ENCODE assay signal across 29 mouse cellular contexts in genomic region chr19:55241186-55241645, GRCm38 (mm10). TPM values are rescaled to one million over a fixed set of nuclear protein-coding genes. Genes with fewer than 3 reads are reported as not detected.
DNase-seq lines count a peak whose midpoint lies in the region; ATAC-seq and TF ChIP-seq lines count a peak whose summit lies in the region.
"Had no signal": no experiment of that assay in that cellular context is flagged by ENCODE, and none has a peak within 500 bp of the region (broad histone marks: within the 10 kb centered on the region; RNA-seq: fewer than 3 reads in every experiment).

Gene Gucy2g, minus strand, starts transcription at chr19:55241236.

- no peak for TF ChIP-seq POLR2A in liver, adult 2 months (IDR thresholded peaks at IDR 0.05; ENCODE audit: extremely low read depth, insufficient read depth, low read length)
- no peak for TF ChIP-seq POLR2A in CH12.LX (IDR thresholded peaks at IDR 0.05; ENCODE audit: low read depth, low read length)
- no peak for TF ChIP-seq POLR2A in myocyte (IDR thresholded peaks at IDR 0.05; ENCODE audit: insufficient read length, low read depth)

- dilution Hi-C loops in CH12.LX (cut with MboI; ENCODE audit: extremely low pct_ligation_motif_present, extremely low pct_unique_long_range_greater_than_20kb, low sequenced_read_pairs), result no loop called here

- no peak within 1 kb of the TSS for H3K9ac ChIP-seq in liver, adult 2 months (ENCODE audit: low read depth, low read length)
- no peak within 1 kb of the TSS for H3K9ac ChIP-seq in liver, embryonic 12.5 days
- no peak within 1 kb of the TSS for H3K9ac ChIP-seq in CH12.LX (ENCODE audit: insufficient read depth, low read depth)
- no peak within 1 kb of the TSS for H3K9ac ChIP-seq in hindbrain, embryonic 12.5 days
- H3K9ac ChIP-seq: embryonic facial prominence, embryonic 13.5 days; embryonic facial prominence, embryonic 15.5 days; forebrain, embryonic 12.5 days had no signal

- H3K4me3 ChIP-seq in heart, embryonic 10.5 days, result no peak within 1 kb of the TSS
- H3K4me3 ChIP-seq in liver, adult 2 months (ENCODE audit: insufficient read depth, low read depth, low read length), result no peak within 1 kb of the TSS
- no peak within 1 kb of the TSS for H3K4me3 ChIP-seq in liver, embryonic 12.5 days
- H3K4me3 ChIP-seq in CH12.LX (replicated peaks in 1 of 3; ENCODE audit: low read depth in 2 of 3, low read length in 2 of 3, poor library complexity in 1 of 3), result no peak within 1 kb of the TSS
- no peak within 1 kb of the TSS for H3K4me3 ChIP-seq in myocyte
- H3K4me3 ChIP-seq in hindbrain, embryonic 12.5 days, result no peak within 1 kb of the TSS
- H3K4me3 ChIP-seq: embryonic facial prominence, embryonic 13.5 days; embryonic facial prominence, embryonic 15.5 days; erythroblast, embryonic 14.5 days; forebrain, embryonic 10.5 days; forebrain, embryonic 12.5 days had no signal

- H3K79me2 ChIP-seq in liver, adult 2 months (ENCODE audit: control insufficient read depth, insufficient read depth, low read length), result no peaks in the 10 kb centered on the region
- no peaks in the 10 kb centered on the region for H3K79me2 ChIP-seq in CH12.LX (replicated peaks; ENCODE audit: control insufficient read depth, extremely low read depth, insufficient read depth, poor library complexity, severe bottlenecking)
- H3K79me2 ChIP-seq in myocyte (ENCODE audit: control insufficient read depth, insufficient read depth), result no peaks in the 10 kb centered on the region

- 72% methylated on average over 6 of the region's 6 CpGs for WGBS in heart, embryonic 10.5 days
- 83% methylated on average over 6 of the region's 6 CpGs for WGBS in liver, adult 2 months
- 68% methylated on average over 6 of the region's 6 CpGs for WGBS in liver, embryonic 12.5 days (ENCODE audit: insufficient replicate concordance)
- 72% methylated on average over 6 of the region's 6 CpGs for WGBS in hindbrain, embryonic 12.5 days

- H3K9me3 ChIP-seq in heart, embryonic 10.5 days, result no peaks in the 10 kb centered on the region
- no peaks in the 10 kb centered on the region for H3K9me3 ChIP-seq in liver, embryonic 12.5 days (replicated peaks)
- no peaks in the 10 kb centered on the region for H3K9me3 ChIP-seq in CH12.LX (replicated peaks; ENCODE audit: low read length)
- H3K9me3 ChIP-seq in hindbrain, embryonic 12.5 days (replicated peaks), result no peaks in the 10 kb centered on the region
- H3K9me3 ChIP-seq: embryonic facial prominence, embryonic 13.5 days; embryonic facial prominence, embryonic 15.5 days; forebrain, embryonic 10.5 days; forebrain, embryonic 12.5 days had no signal

- H3K27ac ChIP-seq in heart, embryonic 10.5 days, result no peak within 1 kb of the TSS
- 0 out of 2 replicates have a peak within 1 kb of the TSS, but pooled peaks have one; percentile 1 for H3K27ac ChIP-seq in liver, adult 2 months (replicated peaks; ENCODE audit: insufficient read depth, low read depth, low read length)
- H3K27ac ChIP-seq in liver, embryonic 12.5 days, result no peak within 1 kb of the TSS
- H3K27ac ChIP-seq in CH12.LX (ENCODE audit: insufficient read depth, low read depth), result no peak within 1 kb of the TSS
- H3K27ac ChIP-seq in hindbrain, embryonic 12.5 days, result no peak within 1 kb of the TSS
- H3K27ac ChIP-seq: embryonic facial prominence, embryonic 13.5 days; embryonic facial prominence, embryonic 15.5 days; forebrain, embryonic 10.5 days; forebrain, embryonic 12.5 days had no signal

- TF ChIP-seq EP300 in CH12.LX (IDR thresholded peaks at IDR 0.05; ENCODE audit: low read length), result no peak

- no peak for TF ChIP-seq CTCF in liver, adult 2 months (IDR thresholded peaks at IDR 0.05; ENCODE audit: low read depth, low read length)
- no peak for TF ChIP-seq CTCF in CH12.LX (conservative IDR thresholded peaks at IDR 0.05 in 1 of 2, IDR thresholded peaks at IDR 0.05 in 1 of 2; ENCODE audit: low read depth in 2 of 2, low read length in 2 of 2)

- peak; percentile 89 for DNase-seq in heart, adult 11 months
- DNase-seq in heart, embryonic 10.5 days (ENCODE audit: low spot score), result no peak
- no peak for DNase-seq in liver, adult 2 months (ENCODE audit: extremely low read depth, low read depth, low spot score)
- no peak for DNase-seq in CH12.LX (ENCODE audit: extremely low read depth)
- DNase-seq: adrenal gland, adult 8-10 months; adrenal gland, postnatal 14 days; adrenal gland, postnatal 36 days; B cell, adult 2 months; cerebellum, adult 18-20 months; cerebellum, adult 8-10 months; cerebellum, adult 9-11 months; cerebellum, postnatal 14 days; cerebellum, postnatal 36 days; embryo, embryonic 11 days had no signal

- H3K4me2 ChIP-seq in liver, embryonic 12.5 days, result no peak within 1 kb of the TSS
- H3K4me2 ChIP-seq in CH12.LX (ENCODE audit: insufficient read depth, low read depth, poor library complexity, severe bottlenecking), result 0 out of 2 replicates have a peak within 1 kb of the TSS, but pooled peaks have one; percentile 0
- peak within 1 kb of the TSS; percentile 49 for H3K4me2 ChIP-seq in myocyte (ENCODE audit: low read depth)
- H3K4me2 ChIP-seq in hindbrain, embryonic 12.5 days (replicated peaks), result no peak within 1 kb of the TSS
- H3K4me2 ChIP-seq: embryonic facial prominence, embryonic 13.5 days; embryonic facial prominence, embryonic 15.5 days; forebrain, embryonic 12.5 days had no signal

- no peaks in the 10 kb centered on the region for H3K36me3 ChIP-seq in heart, embryonic 10.5 days
- H3K36me3 ChIP-seq in liver, adult 2 months (ENCODE audit: control insufficient read depth, insufficient read depth, low read length), result no peaks in the 10 kb centered on the region
- H3K36me3 ChIP-seq in liver, embryonic 12.5 days, result no peaks in the 10 kb centered on the region
- H3K36me3 ChIP-seq in CH12.LX (replicated peaks in 1 of 2; ENCODE audit: control insufficient read depth in 1 of 2, insufficient read depth in 1 of 2, low read length in 1 of 2) (no peaks in the 10 kb centered on the region), myocyte (ENCODE audit: control insufficient read depth, insufficient read depth) (no peaks in the 10 kb centered on the region)
- H3K36me3 ChIP-seq in hindbrain, embryonic 12.5 days, result no peaks in the 10 kb centered on the region
- H3K36me3 ChIP-seq: embryonic facial prominence, embryonic 13.5 days; embryonic facial prominence, embryonic 15.5 days; forebrain, embryonic 10.5 days; forebrain, embryonic 12.5 days had no signal

- no peak for ATAC-seq in liver, embryonic 12.5 days
- no peak for ATAC-seq in hindbrain, embryonic 12.5 days (ENCODE audit: low FRiP score)
- ATAC-seq: activated CD4-positive, CD25-positive, alpha-beta regulatory T cell, adult 4 months; CD4-positive, CD25-positive, alpha-beta regulatory T cell, adult 4 months; forebrain, embryonic 14.5 days; forebrain, embryonic 16.5 days; Patski had no signal

- H3K4me1 ChIP-seq in heart, embryonic 10.5 days, result peaks cover 12% of the 10 kb centered on the region; the same call in 1 of the 2 replicates
- H3K4me1 ChIP-seq in liver, adult 2 months (ENCODE audit: control insufficient read depth, insufficient read depth, low read length), result no peaks in the 10 kb centered on the region
- H3K4me1 ChIP-seq in liver, embryonic 12.5 days, result peaks cover 22% of the 10 kb centered on the region
- H3K4me1 ChIP-seq in CH12.LX (ENCODE audit: control insufficient read depth in 1 of 2, insufficient read depth in 2 of 2), result peaks cover 7 to 8% of the 10 kb centered on the region in 2 experiments; a peak in 3 of 4 replicates
- no peaks in the 10 kb centered on the region for H3K4me1 ChIP-seq in hindbrain, embryonic 12.5 days

- no peak for TF ChIP-seq RAD21 in CH12.LX (IDR thresholded peaks at IDR 0.05; ENCODE audit: low read depth, low read length)

- H3ac ChIP-seq in myocyte (ENCODE audit: control insufficient read depth, insufficient read length), result no peak within 1 kb of the TSS

- in situ Hi-C loops in CH12.LX (cut with MboI; ENCODE audit: low pct_ligation_motif_present, low pct_unique_long_range_greater_than_20kb, low sequenced_read_pairs), result no loop called here

- H3K27me3 ChIP-seq in heart, embryonic 10.5 days (ENCODE audit: insufficient read depth, poor library complexity, severe bottlenecking), result peaks cover 12% of the 10 kb centered on the region; the same call in 1 of the 2 replicates
- H3K27me3 ChIP-seq in liver, adult 2 months (ENCODE audit: control insufficient read depth, insufficient read depth, low read length), result no peaks in the 10 kb centered on the region
- H3K27me3 ChIP-seq in liver, embryonic 12.5 days (replicated peaks), result peaks cover 7% of the 10 kb centered on the region; the same call in 1 of the 2 replicates
- peaks cover 6% of the 10 kb centered on the region for H3K27me3 ChIP-seq in CH12.LX (replicated peaks)
- no peaks in the 10 kb centered on the region for H3K27me3 ChIP-seq in myocyte (ENCODE audit: control insufficient read depth, insufficient read depth, insufficient read length)
- H3K27me3 ChIP-seq in hindbrain, embryonic 12.5 days, result no peaks in the 10 kb centered on the region
- H3K27me3 ChIP-seq: embryonic facial prominence, embryonic 13.5 days; embryonic facial prominence, embryonic 15.5 days; forebrain, embryonic 12.5 days; Patski had no signal

TF ChIP-seq in CH12.LX, 34 proteins besides CTCF, POLR2A, EP300 and RAD21:
- TF ChIP-seq JUND (conservative IDR thresholded peaks at IDR 0.05; ENCODE audit: low read depth, low read length), result no peak
- peak; percentile 49 for TF ChIP-seq USF2 (conservative IDR thresholded peaks at IDR 0.05; ENCODE audit: low read depth, low read length)
- peak; percentile 44 for TF ChIP-seq USF1 (IDR thresholded peaks at IDR 0.05; ENCODE audit: low read depth, low read length)

TF ChIP-seq in myocyte, 11 proteins besides CTCF, POLR2A, EP300 and RAD21 (continues in another document):
- TF ChIP-seq CEBPB (IDR thresholded peaks at IDR 0.05; ENCODE audit: insufficient read depth, poor library complexity, severe bottlenecking) (no peak), USF1 (IDR thresholded peaks at IDR 0.05; ENCODE audit: low read depth) (no peak), MYOG (IDR thresholded peaks at IDR 0.05; ENCODE audit: control insufficient read depth in 1 of 3, insufficient read depth in 1 of 3, insufficient read length in 2 of 3, low read depth in 2 of 3) (no peak), REST (IDR thresholded peaks at IDR 0.05; ENCODE audit: insufficient read depth, insufficient read length) (no peak), TCF12 (IDR thresholded peaks at IDR 0.05; ENCODE audit: insufficient read depth, poor library complexity, severe bottlenecking) (no peak), POLR2AphosphoS2 (IDR thresholded peaks at IDR 0.05; ENCODE audit: insufficient read length, low read depth) (no peak)

RNA-seq across cellular contexts. Expression of gene Gucy2g, which starts in this region (rescaled TPM):
- polyA plus RNA-seq in heart, embryonic 10.5 days (2016; fragmentation: Nextera tagmentation; extraction: Ambion mirVana), result 0.04 TPM in 1 of 2 replicates, not detected in the other
- total RNA-seq in liver, adult 2 months (2014; rRNA removed), result not detected in 2 replicates
- polyA plus RNA-seq in liver, adult 2 months (2012; rRNA removed), result 0.04 TPM in 2 replicates
- 0.04 TPM in 1 of 2 replicates, not detected in the other for polyA plus RNA-seq in liver, embryonic 12.5 days (2016; fragmentation: Nextera tagmentation; extraction: Ambion mirVana)
- total RNA-seq in CH12.LX (2012; rRNA removed) (not detected in 2 replicates), CH12.LX (2014; rRNA removed) (not detected in 2 replicates)
- polyA plus RNA-seq in CH12.LX (2012; ENCODE audit: insufficient read length, low read depth) (0.11 TPM in 1 of 2 replicates, not detected in the other), myocyte (2012; fragmentation: generic; extraction: Trizol) (0.05 TPM)
- polyA plus RNA-seq in hindbrain, embryonic 12.5 days (2016; fragmentation: Nextera tagmentation; extraction: Ambion mirVana), result not detected in 2 replicates
- total RNA-seq: adrenal gland, adult 18-20 months; adrenal gland, adult 8-10 months; adrenal gland, postnatal 14 days; adrenal gland, postnatal 36 days had no signal
- polyA plus RNA-seq: activated CD4-positive, CD25-positive, alpha-beta regulatory T cell, adult 4 months; embryonic facial prominence, embryonic 11.5 days; erythroblast, embryonic 14.5 days; forebrain, embryonic 10.5 days; forebrain, embryonic 12.5 days; forebrain, embryonic 16.5 days had no signal

Comparison
In these comparisons a context has a peak if more than half of its experiments do, and no peak if none do; other contexts are left out.
1. H3K4me2 ChIP-seq: peak in CH12.LX (single experiment) and myocyte (single experiment); none in liver, embryonic 12.5 days (single experiment) and hindbrain, embryonic 12.5 days (single experiment).